Mouse (Mus musculus): ENCODE results near the gene Ccdc51. TPM values are rescaled to one million over a fixed set of nuclear protein-coding genes. Genes with fewer than 3 reads are reported as not detected.

Ccdc51 gene
- total and polyA plus RNA-seq, 2 experiments, result 7.2 to 7.5 TPM

DNA sequence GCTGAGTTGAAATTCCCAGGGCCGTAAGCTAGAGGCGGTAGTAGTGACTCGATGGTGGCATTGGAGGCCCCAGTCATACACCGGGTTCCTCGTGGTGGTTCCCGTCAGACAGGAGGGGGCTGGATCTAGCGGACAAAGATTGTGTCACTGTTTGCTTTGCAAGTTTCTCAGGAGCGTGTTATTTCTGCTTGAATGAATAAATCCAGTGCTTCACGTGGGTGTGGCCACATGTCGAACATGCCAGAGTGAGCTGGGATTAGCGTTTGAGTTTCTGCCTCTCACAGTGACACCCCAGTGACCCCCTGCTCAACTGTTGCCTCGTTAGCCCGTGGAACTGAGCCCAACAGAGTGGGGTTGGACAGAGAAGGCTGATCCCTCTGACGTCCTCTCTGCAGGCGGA, 8.2 kb downstream of the Ccdc51 start:
- H3K9ac ChIP-seq (ENCODE audit: low read depth, low read length), result peak overlapping the region; percentile 32
- no peaks in the 10 kb centered on the region; the same call in 1 of the 2 replicates for H3K79me2 ChIP-seq (ENCODE audit: control insufficient read depth, insufficient read depth, low read length)
- H3K4me3 ChIP-seq (ENCODE audit: insufficient read depth, low read depth, low read length), result no peak overlapping the region
- TF ChIP-seq POLR2A (IDR thresholded peaks at IDR 0.05; ENCODE audit: extremely low read depth, insufficient read depth, low read length) (no peak), CTCF (IDR thresholded peaks at IDR 0.05; ENCODE audit: low read depth, low read length) (no peak)
- H3K27me3 ChIP-seq (ENCODE audit: control insufficient read depth, insufficient read depth, low read length), result no peaks in the 10 kb centered on the region
- no peaks in the 10 kb centered on the region for H3K36me3 ChIP-seq (ENCODE audit: control insufficient read depth, insufficient read depth, low read length)
- peaks cover 26% of the 10 kb centered on the region for H3K4me1 ChIP-seq (ENCODE audit: control insufficient read depth, insufficient read depth, low read length)
- 25% methylated on average over 15 of the region's 15 CpGs for WGBS
- H3K27ac ChIP-seq (replicated peaks; ENCODE audit: insufficient read depth, low read depth, low read length), result peak overlapping the region; percentile 69
- DNase-seq (ENCODE audit: extremely low read depth, low read depth, low spot score), result peak; percentile 62

DNA sequence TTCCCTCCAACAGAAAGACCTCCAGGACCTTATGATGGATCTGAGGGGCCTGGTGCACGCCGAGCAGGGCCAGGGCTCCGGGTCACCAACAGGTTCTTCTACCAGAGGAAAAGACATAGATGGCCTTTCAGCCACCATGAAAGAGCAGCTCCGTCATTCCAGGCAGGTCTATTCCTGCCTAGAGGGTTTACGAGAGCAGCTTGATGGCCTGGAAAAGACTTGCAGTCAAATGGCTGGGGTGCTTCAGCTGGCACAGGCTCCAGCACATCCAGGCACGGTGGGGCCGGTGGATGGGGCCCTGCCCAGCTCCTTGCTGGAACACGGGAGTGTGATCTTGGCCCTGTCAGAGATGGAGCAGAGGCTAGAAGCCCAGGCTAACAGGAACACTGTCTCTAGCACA, 9.5 kb downstream of the Ccdc51 start:
- Histone ChIP-seq H3K27me3 (ENCODE audit: control insufficient read depth, insufficient read depth, low read length) (no peaks in the 10 kb centered on the region), H3K36me3 (ENCODE audit: control insufficient read depth, insufficient read depth, low read length) (no peaks in the 10 kb centered on the region), H3K9ac (ENCODE audit: low read depth, low read length) (no peak overlapping the region), H3K4me3 (ENCODE audit: insufficient read depth, low read depth, low read length) (no peak overlapping the region), H3K4me1 (ENCODE audit: control insufficient read depth, insufficient read depth, low read length) (peaks cover 26% of the 10 kb centered on the region), H3K79me2 (ENCODE audit: control insufficient read depth, insufficient read depth, low read length) (no peaks in the 10 kb centered on the region; the same call in 1 of the 2 replicates), H3K27ac (replicated peaks; ENCODE audit: insufficient read depth, low read depth, low read length) (no peak overlapping the region)
- DNase-seq (ENCODE audit: extremely low read depth, low read depth, low spot score), result no peak
- TF ChIP-seq CTCF (IDR thresholded peaks at IDR 0.05; ENCODE audit: low read depth, low read length), result no peak
- TF ChIP-seq POLR2A (IDR thresholded peaks at IDR 0.05; ENCODE audit: extremely low read depth, insufficient read depth, low read length), result no peak
- 80% methylated on average over 8 of the region's 8 CpGs for WGBS

DNA sequence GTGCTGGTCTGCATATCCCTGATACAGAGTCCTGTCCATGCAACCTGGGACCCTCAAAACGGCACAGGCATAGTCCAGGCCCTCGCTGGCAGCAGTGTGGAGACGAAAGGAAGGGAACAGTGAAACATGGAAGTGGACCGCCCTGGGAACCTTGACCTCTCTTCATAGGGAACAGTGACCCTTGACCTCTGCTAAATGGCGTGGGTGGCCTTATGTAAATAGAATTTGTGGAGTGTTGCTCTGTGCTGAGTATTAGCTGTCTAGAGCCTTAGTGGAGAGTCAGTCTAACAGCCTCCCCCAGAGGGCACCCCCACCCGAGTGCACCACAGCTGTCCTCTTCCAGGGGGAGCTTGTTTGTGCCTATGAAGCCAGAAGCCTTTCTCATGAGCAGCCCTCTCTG, 10.5 kb downstream of the Ccdc51 start:
- no peaks in the 10 kb centered on the region for H3K36me3 ChIP-seq (ENCODE audit: control insufficient read depth, insufficient read depth, low read length)
- no peak overlapping the region for H3K4me3 ChIP-seq (ENCODE audit: insufficient read depth, low read depth, low read length)
- TF ChIP-seq POLR2A (IDR thresholded peaks at IDR 0.05; ENCODE audit: extremely low read depth, insufficient read depth, low read length), result no peak
- 0 out of 2 replicates have a peak, but pooled peaks have one; percentile 9 for TF ChIP-seq CTCF (IDR thresholded peaks at IDR 0.05; ENCODE audit: low read depth, low read length)
- peak; percentile 93 for DNase-seq (ENCODE audit: extremely low read depth, low read depth, low spot score)
- peak overlapping the region; percentile 73 for H3K27ac ChIP-seq (replicated peaks; ENCODE audit: insufficient read depth, low read depth, low read length)
- peaks cover 33% of the 10 kb centered on the region for H3K4me1 ChIP-seq (ENCODE audit: control insufficient read depth, insufficient read depth, low read length)
- no peaks in the 10 kb centered on the region; the same call in 1 of the 2 replicates for H3K79me2 ChIP-seq (ENCODE audit: control insufficient read depth, insufficient read depth, low read length)
- peak overlapping the region; percentile 14; the same call in 1 of the 2 replicates for H3K9ac ChIP-seq (ENCODE audit: low read depth, low read length)
- 16% methylated on average over 6 of the region's 6 CpGs for WGBS
- no peaks in the 10 kb centered on the region for H3K27me3 ChIP-seq (ENCODE audit: control insufficient read depth, insufficient read depth, low read length)

GRCm38 (mm10) chr9:109093786-109094552, 11.7 kb downstream of the Ccdc51 start:
- H3K4me3 ChIP-seq (ENCODE audit: insufficient read depth, low read depth, low read length), result peak overlapping the region; percentile 5
- DNase-seq (ENCODE audit: extremely low read depth, low read depth, low spot score), result peak; percentile 87
- H3K4me1 ChIP-seq (ENCODE audit: control insufficient read depth, insufficient read depth, low read length), result peaks cover 33% of the 10 kb centered on the region
- H3K9ac ChIP-seq (ENCODE audit: low read depth, low read length), result peak overlapping the region; percentile 25
- H3K27me3 ChIP-seq (ENCODE audit: control insufficient read depth, insufficient read depth, low read length), result no peaks in the 10 kb centered on the region
- peak overlapping the region; percentile 92 for H3K27ac ChIP-seq (replicated peaks; ENCODE audit: insufficient read depth, low read depth, low read length)
- WGBS, result 9% methylated on average over 11 of the region's 11 CpGs
- 0 out of 2 replicates have a peak, but pooled peaks have one; percentile 33 for TF ChIP-seq POLR2A (IDR thresholded peaks at IDR 0.05; ENCODE audit: extremely low read depth, insufficient read depth, low read length)
- TF ChIP-seq CTCF (IDR thresholded peaks at IDR 0.05; ENCODE audit: low read depth, low read length), result no peak
- H3K36me3 ChIP-seq (ENCODE audit: control insufficient read depth, insufficient read depth, low read length), result no peaks in the 10 kb centered on the region
- H3K79me2 ChIP-seq (ENCODE audit: control insufficient read depth, insufficient read depth, low read length), result peaks cover 2% of the 10 kb centered on the region; the same call in 1 of the 2 replicates

- DNase-seq (ENCODE audit: extremely low read depth, low read depth, low spot score), result peak; percentile 71
- Histone ChIP-seq H3K9ac (ENCODE audit: low read depth, low read length) (peak overlapping the region; percentile 72), H3K27me3 (ENCODE audit: control insufficient read depth, insufficient read depth, low read length) (no peaks in the 10 kb centered on the region), H3K36me3 (ENCODE audit: control insufficient read depth, insufficient read depth, low read length) (no peaks in the 10 kb centered on the region), H3K4me1 (ENCODE audit: control insufficient read depth, insufficient read depth, low read length) (peaks cover 34% of the 10 kb centered on the region), H3K79me2 (ENCODE audit: control insufficient read depth, insufficient read depth, low read length) (peaks cover 8% of the 10 kb centered on the region), H3K4me3 (ENCODE audit: insufficient read depth, low read depth, low read length) (peak overlapping the region; percentile 82), H3K27ac (replicated peaks; ENCODE audit: insufficient read depth, low read depth, low read length) (peak overlapping the region; percentile 92)
- TF ChIP-seq POLR2A (IDR thresholded peaks at IDR 0.05; ENCODE audit: extremely low read depth, insufficient read depth, low read length), result no peak
- TF ChIP-seq CTCF (IDR thresholded peaks at IDR 0.05; ENCODE audit: low read depth, low read length), result no peak
- WGBS, result 4% methylated on average over 21 of the region's 21 CpGs
Measured at GRCm38 (mm10) chr9:109094553-109095136, 12.4 kb downstream of the Ccdc51 start.

Data from liver, adult 2 months (tissue).